Mouse (Mus musculus) left cerebral cortex, postnatal 4 days (tissue): ENCODE data around the gene Hadh. TPM values are rescaled to one million over a fixed set of nuclear protein-coding genes. Genes with fewer than 3 reads are reported as not detected.

Experiments used
- DNase-seq: peaks from one replicate; pipeline ENCODE4 v3.0.0-alpha.2; 2022
- intact Hi-C: fragments of 180-260 bp; cut with DNase I; formaldehyde crosslinking; loops from one replicate; pipeline ENCODE4 v1.15.1; 2025
- total RNA-seq, 2 experiments: library from RNA; stranded (reverse); gene quantifications; 2 replicates each; pipeline ENCODE4 v1.2.3; 2021

Hadh gene
- 10 to 100 TPM; 16.5 to 18.2 TPM for total RNA-seq

DNA sequence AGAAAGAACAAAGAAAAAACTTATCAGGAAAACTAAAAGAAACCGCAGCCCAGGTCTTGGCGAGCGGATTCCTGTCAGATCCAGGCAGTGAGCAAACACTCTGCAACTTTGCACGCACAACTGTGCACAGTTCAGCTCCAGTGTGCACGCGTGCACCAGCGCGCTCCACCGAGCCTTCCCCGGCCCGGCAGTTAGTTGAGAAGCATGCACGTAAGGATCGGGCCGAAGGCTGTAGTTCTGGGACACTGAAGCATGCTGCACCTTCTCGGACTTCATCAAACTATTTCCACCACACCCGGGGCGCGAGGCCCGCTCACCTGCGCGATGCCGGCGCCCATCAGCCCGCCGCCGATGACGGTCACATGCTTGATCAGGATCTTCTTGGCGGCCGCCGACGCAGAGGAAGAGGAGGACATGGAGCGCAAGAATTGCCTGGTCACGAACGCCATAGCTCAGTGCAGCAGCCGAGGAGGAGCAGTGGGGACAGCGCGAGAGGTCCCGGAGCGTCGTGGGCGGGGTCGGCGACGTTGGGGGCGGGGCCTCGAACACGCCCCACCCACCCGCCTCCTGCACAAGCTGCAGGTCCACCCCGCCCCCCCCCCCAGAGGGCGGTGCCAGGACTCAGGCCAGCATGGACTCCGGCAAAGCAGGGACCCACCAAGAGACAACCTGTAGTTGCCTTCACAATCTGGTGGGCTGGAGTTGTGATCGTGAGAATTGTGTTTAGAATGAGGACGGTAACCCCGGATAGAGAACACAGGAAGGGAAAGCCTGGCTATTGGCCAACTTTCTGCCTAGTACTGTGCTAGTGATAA is at the start of gene Hadh:
Gene Hadh (minus strand): TSS at position 543 of the 815 bp plus-strand sequence.
- DNase-seq: peak; percentile 87
- intact Hi-C loops: no loop called here

DNA sequence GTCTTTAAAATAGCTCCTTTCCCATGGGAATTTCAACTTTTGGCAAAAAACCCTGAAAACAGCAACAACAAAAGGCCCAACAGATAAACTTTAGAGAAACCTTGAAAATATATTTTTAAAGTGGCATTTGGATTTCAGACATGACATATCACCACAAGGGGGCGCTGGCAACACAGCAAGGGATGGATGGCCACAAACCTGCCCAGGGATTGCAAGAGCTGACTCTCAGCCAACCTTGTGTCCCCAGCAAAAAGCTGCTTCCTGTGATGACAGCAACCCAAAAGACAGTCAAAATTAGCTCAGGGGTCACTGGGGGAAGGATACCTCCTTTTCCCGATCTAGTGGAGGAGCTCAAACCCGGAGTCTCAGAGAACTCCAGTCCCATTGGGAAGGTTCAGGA is 48.3 kb upstream of the Hadh start:
- peak; percentile 85 for DNase-seq
- intact Hi-C loops: loop anchor here (2.0 kb wide), 1 partner anchor 233 kb away; no protein-coding TSS in a partner anchor

DNA sequence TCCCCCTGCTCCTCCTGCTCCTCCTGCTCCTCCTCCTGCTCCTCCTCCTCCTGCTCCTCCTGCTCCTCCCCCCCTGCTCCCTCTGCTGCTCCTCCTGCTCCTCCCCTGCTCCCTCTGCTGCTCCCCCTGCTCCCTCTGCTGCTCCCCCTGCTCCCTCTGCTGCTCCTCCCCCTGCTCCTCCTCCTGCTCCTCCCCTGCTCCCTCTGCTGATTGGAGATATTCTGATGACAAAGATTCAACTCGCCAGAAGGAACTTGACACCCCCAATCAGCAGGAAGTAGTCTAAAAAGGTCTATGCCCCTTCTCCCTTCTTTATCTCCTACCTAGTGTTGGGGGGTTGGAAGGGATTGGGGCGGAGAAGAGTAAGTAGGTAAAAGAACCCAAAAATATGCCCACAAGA is 46.3 kb upstream of the Hadh start:
- no peak for DNase-seq
- intact Hi-C loops: no loop called here

DNA sequence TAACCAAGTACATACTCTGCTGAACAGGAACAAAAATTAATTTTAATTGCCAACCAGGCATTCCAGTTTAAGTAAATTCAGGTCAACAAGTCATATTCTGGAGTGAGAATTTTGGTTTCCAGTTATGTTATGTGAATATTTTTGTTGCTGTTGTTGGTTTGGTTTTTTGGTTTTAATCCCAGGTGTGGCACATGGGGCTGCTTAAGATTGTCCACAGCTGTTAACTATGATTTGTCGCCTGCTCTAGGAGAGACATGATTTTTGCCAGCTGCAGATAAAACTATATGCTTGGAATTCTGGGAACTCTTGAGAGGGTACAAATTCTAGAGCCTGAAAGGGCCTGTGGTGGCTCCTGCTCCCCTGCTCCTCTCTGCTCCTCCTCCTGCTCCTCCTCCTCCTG is 45.2 kb upstream of the Hadh start:
- intact Hi-C loops: no loop called here
- DNase-seq: no peak

DNA sequence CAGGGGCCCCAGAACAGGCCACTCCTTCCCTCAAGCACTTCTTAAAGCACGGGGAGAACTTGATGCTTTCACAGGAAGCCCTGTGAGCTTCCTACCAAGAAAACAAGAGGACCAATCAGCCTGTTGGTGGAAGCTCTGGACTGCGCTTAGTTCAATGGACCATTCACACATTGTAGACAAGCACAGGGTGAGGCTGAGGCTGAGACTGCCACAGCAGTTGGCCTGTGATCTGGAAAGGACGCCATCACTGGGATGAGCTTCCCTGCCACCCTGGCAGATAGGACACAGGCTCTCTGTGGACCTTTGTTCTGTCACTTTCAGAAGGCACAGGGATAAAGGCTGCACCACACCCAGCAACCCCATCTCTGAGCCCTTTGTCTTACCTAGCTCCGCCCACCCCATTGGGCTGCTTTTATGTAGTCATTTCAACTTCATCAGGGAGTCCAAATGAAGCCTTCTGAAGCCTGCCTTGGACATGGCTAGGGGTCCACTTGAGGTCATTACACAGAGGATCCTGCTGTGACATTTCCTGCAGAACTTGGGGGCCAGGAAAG is 44.1 kb upstream of the Hadh start:
- intact Hi-C loops: no loop called here
- no peak for DNase-seq

DNA sequence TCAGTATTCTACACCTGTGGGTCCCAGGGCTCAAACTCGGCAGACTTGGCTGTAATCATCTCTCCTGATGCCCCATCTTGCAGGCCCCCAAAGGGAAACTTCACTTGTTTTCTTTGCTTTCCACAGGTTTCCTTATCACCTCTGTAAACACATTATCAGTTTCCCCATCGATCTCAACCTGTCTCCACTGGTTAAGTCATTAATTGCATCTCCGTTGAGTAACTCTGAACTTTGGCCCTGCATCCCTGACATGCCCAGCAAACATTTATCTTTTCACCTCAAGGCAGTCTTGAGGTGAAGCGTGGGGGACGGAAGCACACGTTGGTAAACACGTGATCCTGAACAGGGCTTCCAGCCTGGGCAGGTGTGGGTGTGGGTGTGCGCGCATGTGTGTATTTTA is 40.4 kb upstream of the Hadh start:
- DNase-seq: no peak
- intact Hi-C loops: no loop called here

DNA sequence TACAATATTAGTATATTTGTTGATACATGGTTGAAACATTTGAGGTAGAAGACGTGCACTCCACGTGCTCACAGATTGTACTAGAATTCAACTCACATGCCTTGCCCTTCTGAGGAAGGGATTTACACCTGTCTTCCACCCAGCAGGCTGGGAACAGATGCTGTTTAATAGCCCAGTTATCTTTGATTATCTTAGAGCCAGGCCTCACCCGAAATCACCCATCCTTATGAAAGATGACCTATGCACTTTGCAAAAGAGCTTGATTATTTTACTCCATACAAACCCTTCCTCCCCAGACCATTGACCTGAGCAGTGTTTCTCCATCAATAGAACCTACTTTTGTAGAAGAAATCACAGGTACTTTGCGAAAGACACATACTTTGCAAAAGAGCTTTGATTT is 38.7 kb upstream of the Hadh start:
- DNase-seq: no peak
- intact Hi-C loops: no loop called here

DNA sequence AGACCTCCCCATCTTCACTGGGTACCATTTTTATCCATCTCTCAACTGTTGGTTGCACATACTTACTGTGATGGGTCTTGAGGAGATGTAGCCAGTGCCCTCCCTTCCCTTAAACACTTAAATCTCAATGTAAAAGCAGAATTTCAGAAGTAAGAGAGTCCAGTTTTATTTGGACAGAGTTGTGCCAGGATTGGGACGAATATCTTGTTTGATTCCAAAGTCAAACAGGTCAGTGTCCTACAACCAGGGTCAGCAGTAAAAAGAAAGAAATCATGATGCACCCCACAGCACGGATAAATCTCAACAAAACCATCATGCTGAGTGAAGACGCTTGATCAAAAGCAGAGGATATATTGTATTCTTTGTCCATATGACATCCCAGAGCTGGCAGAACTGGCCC is 35.9 kb upstream of the Hadh start:
- DNase-seq: no peak
- intact Hi-C loops: no loop called here

DNA sequence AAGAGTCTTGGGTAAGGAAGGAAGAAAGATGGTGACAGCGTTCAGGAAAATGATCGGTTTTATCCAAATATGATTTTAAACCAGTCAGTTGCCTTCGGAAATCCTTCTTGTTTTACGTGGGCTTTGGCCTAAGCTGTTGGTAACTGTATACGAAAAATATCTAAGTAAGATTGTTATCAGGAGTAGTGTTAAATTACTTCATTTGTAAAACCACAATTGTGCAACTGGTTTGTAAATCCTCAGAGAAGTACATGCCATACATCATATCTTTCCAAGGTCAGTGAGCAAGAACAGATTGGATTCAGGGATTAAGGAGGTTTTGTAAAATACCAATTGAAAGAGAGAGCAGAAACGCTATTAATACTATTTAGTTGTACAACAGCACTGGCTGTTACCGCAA is 34.4 kb upstream of the Hadh start:
- intact Hi-C loops: no loop called here
- no peak for DNase-seq

DNA sequence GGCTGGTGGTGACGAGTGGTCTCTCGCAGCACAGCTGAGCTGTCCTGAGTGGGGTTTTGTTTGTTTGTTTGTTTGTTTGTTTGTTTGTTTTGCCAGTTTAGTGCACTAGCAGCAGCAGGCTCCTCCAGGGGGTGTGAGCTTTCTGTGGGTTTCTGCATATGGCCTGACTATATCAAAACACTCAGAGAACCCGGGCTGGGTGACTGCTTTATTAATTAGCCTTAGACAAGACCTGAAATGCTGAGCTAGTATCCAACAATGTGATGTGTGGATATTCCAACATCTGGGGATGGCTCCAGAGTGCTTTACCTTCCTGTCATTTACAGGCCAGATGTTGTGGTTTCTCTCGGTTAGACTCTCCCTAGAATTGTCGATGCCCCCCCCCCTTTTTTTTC is 31.4 kb upstream of the Hadh start:
- DNase-seq: no peak
- intact Hi-C loops: no loop called here

DNA sequence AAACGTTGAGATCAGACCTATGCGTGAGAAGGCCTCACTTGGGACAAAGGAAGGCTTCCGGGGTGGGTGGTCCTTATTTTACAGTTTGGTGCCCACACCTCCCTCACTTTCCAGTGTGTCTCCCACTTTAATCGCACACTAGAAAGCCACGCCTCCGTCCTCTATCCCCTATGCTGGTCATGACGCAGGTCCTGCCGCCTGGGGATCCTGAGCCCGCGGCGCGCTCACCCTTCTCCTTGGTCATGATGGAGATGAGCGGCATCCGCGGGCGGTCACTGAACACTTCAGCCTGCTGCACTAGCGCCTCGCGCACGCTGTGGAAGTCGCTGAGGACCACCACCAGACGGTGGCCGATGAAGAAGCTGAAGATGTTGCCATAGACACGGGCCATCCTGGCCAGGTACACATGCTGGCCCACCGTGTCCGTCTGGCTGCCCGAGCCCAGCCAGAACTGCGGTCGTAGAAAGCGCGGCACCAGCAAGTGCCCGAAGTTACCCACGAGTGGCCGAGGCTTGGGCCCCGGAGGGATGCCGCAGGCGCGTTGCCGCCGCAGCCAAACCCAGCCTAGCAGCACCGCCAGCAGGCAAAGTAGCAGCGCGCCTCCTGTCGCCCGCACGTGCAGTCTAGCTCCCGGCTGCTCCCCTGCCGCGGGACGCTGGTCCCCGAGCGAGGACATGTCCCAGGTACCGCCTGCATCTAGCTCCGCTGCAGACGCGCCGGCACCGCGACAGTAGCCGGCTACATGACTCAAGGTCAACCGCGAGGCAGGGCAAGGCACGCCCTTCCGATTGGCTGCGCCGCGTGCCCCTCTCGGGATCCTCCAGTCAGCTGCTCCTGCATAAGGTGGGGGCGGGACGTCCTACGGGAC is 30.8 kb upstream of the Hadh start, which contains the start of gene Cyp2u1:
Gene Cyp2u1 (minus strand): TSS at position 776 of the 868 bp plus-strand sequence.
- intact Hi-C loops: no loop called here
- DNase-seq: peak; percentile 92

DNA sequence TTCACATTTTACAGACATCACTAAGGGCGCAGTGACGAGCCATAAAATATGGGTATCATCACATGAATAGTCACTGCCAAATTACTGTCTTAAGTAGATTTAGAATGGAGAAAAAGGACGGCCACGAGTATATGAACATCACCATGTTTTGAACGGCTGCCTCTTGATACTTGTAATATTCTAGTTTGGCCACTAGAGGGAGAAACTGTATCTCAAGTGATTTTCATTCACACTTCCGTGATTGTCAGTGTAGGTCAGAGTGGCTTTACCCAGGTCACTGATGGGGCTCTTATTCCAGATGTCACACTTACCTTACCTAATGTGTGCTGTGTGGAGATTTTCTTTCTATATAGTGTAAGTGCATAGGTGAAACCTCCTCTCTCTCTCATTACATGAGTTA is 28.0 kb upstream of the Hadh start:
- DNase-seq: no peak
- intact Hi-C loops: no loop called here

DNA sequence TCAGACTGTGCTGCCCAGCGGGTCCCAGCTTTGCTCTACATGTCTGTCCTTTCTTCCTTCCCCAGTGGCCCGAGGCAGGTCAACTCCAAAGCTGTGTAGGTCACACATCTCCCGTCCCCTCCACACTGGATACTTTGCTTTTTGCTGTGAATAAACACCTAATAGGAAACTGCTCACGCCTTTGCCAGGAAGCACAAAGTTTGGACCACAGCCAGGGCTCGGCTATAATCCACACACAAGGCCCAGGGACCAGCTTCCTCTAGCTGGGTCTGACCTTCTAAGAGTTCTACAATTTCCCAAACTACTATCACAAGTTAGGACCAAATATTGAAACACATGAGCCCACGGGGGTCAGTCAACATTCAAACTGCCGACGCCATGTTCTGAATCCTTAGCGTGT is 27.2 kb upstream of the Hadh start:
- intact Hi-C loops: no loop called here
- no peak for DNase-seq

DNA sequence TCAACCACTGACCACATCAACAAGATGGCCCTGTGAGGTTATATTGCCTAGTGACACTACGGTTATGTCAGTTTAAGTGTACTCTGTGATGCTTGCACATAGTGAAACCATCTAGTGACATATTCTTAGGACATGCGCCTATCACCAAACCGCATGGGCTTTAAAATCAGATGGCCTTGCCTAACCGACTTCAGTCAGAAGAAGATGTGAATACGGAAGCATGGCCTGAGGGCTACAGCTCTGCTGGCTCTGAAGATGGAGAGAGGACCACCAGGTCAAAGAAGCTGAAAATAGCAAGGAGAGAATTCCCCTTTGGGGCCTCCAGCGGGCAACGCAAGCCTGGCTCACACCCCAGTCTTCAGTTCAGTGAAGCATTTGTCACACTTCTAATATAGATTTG is 25.0 kb upstream of the Hadh start:
- intact Hi-C loops: no loop called here
- no peak for DNase-seq

DNA sequence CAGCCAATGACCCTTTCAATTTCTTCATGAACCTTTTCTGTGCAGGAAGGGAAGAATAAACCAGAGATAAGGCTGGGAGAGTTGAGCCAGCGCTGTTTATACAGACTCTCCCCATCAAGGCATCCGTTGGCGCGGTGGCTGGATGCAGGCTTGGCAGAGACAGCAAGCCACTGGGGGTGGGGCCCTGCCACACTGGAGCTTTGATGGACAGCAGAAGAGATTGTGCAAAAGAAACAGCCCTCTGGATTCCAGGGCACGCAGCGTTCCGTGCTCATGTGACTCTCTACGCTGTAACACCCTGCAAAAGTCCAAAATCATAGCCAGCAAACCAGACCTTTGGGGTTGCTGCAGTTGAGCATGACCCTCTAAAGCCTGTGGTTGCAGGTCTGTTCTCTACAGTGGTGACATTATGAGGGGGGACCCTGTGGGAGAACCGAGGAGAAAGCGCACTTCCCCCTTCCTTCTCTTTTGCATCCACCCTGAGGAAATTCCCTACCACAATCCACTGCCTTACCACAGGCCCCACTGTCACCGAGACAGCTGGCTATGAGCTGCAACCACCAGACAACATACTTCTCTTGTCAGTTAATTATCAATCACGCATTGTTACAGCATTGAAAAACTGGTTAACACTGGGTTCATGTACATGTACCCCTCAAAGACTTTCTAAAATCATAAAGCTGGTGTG is 23.8 kb upstream of the Hadh start:
- DNase-seq: no peak
- intact Hi-C loops: no loop called here

DNA sequence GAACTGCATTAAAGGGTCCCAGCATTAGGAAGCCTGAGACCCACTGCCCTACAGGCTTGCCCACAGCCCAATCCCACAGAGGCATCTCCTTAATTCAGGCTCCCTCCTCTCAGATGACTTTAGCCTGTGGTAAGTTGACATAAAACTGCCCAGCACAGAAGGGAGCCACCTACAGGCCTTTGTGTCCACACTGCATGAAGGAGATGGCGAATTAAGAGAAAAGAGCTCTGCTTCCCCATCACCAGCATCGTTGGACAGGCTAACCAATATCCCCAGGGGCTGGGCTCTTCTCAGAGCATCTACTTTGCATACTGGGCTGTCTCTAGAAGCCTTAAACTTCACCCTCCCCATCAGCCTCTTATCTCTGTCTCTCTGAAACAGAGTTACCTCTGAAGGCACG is 22.6 kb upstream of the Hadh start:
- intact Hi-C loops: no loop called here
- DNase-seq: no peak

DNA sequence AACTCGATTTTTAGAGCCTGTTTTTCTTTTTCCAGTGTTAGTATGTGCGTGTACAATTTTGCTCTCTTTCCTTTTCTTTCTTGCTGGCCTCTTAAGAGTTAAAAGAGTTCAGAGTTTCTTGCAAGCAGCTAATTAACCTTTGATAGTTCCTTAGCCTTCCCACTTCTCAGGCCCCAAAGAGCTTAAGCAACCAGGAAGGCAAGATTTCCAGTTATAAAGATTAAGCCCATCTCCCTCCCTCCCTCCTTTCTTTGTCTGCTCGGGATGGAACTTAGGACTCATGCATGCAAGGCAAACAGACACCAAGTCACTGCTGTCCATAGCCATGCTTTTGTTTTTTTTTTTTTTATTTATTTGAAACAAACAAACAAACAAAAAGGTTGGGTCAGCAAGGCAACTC is 21.1 kb upstream of the Hadh start:
- DNase-seq: no peak
- intact Hi-C loops: no loop called here

DNA sequence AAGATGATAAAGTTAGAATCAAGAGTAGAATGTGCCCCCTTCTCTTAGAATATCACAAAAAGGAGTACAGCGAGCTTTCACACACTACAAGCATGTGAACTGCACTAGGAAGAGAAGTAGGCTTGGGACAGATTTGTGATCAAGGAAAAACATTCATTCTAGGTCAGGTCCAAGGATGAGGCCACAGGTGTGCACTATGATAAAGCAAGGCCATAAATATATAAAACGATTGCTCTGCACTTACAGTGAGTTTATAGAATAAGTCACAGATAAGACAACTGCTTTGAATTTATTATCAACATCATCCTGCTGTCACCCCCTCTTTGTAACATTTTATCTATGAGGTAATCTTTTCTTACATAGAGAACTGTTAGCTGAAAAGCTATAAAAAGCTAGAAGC is 20.4 kb upstream of the Hadh start:
- DNase-seq: no peak
- intact Hi-C loops: no loop called here

DNA sequence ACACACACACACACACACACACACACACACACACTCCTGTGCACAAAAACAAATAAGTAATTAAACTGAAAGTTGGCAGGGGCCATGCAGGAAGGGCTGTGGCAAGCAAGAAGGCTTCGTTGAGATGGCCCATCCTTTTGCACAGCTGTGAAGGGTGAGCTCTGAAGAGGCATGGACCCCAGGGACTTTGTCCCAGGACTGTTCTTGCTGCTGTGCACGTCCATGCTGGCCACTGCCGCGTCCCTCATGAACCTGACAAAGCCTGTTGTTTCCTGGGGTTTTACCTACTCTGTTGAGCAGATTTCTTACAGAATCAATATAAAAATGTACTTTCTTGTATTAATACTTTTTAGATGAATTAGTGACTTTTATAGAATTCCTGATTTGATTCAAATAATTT is 20.0 kb upstream of the Hadh start:
- intact Hi-C loops: no loop called here
- DNase-seq: no peak

DNA sequence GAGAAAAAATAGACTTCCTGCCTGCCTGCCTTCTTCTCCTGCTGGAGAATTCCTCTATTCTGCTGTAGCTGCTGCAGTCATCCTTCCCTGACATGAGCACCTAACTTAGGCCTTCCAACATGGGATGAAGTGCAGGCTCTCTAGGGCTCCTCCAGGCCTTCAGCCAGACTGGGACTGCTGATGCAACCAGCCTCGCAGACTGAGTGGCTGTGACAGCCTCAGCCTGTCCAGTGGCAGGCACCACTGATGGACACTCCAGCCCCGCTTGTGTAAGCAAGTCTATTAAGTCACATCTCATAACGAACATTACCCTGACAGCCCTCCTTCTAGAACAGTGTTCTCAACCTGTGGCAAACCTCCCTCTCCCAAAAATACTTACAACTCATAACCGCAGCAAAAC is 2.2 kb upstream of the Hadh start:
- no peak for DNase-seq
- intact Hi-C loops: no loop called here
